Mouse (Mus musculus) left cerebral cortex, adult 9 months (tissue): Measurements from ENCODE around the gene Nelfa.
"Not testable (repeated sequence)": the region's sequence is repeated elsewhere in the genome, so short reads cannot be mapped to it uniquely, and the experiment has no call there.

Source experiments
- DNase-seq, 2 experiments: peaks; one replicate each; pipeline ENCODE4 v3.0.0; 2022; ENCODE audit warnings: low spot score in 2 of 2

The Nelfa gene

DNA sequence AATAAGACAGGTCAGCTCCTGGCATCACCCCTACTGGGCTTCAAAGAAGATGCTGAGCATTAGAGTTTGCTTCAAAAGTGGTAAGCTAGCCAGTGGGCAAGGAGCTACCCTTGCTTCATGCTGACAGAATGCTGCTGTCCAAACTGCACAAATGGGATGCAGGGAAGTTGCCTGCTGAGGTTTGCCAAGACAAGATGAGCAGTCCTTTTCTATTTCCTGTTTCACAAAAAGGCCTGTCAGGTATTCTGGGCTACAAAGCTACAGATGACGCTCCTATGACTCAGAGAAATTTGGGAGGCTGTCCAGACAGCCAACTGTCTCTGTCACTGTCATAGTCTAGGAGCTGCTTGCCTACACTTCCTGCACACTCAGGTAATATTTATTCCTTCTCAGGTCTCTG, 16.7 kb downstream of the Nelfa start:
- peak in 1 of 2 experiments; percentile 50 for DNase-seq

DNA sequence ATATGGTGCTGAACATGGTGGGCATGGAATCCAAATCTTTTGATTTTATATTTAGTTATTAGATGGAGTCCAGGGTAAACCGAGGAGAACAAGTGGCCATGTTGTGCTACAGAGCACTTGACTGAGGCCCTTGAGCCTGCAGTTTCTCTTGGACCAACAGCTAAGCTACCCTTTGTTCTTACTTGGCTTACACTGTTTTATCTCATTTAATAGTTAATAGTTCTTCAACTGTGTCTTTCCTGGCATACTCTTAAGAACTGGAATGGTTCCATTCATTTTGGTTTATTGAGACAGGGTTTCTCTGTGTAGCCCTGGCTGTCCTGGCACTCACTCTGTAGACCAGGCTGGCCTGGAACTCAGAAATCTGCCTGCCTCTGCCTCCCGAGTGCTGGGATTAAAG, 19.6 kb downstream of the Nelfa start:
- DNase-seq, result peak in 1 of 2 experiments; percentile 0

DNA sequence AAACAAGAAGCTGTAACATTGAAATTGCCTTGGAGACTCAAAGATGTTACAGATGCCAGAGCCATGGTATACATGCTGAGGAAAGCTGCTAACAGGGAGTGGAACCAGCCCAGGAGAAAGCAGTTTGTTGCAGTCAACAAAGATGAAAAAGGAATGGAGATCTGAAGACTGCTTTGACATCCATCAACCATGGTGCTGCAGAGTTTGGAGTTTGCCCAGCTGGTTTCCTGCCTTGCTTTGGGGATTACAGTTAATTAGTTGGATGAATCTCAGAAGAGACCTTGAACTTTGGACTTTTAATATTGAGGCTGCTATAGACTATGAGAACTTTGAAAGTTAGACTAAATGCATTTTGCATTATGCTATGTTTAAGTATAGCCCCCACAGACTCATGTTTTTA, 21.2 kb downstream of the Nelfa start:
- not testable (repeated sequence) for DNase-seq

DNA sequence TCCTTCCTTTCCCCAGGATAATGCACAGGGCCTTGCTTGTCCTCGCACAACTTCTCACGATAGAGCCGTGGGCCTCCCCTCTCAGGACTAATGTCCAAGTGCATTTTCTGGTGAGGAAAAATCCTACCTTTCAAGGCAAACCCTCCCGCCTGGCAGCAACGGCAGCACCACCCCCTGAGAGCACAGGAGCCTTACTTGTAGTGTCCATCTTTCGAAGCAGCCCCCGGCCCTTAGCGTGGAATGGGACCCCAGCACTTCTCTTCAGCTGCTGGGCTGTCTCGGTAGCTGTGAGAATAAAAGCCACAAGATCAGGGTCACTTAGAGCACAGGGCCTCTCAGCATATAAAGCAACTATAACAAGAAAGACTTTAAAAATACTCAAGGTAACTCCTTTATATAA, 33.0 kb downstream of the Nelfa start:
- DNase-seq, result no peak

DNA sequence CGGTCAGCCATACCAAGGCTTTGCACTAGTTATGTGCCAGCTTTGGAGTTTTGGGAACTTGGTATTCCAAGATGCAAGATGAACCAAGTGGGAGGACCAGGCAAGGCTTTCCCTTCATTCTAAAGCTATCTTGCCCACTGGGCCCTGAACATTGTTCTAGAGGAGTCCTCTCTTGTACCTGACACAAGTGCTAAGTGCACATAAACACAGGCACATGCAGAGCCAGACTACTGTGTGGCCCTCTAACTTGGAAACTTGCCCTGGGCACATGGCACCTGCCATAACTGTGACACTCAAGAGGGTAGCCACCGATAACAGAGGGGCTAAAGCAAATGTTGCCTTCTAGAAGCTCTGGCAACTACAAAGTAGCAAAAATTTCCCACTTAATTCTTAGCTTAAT, 33.5 kb downstream of the Nelfa start:
- DNase-seq, result no peak

DNA sequence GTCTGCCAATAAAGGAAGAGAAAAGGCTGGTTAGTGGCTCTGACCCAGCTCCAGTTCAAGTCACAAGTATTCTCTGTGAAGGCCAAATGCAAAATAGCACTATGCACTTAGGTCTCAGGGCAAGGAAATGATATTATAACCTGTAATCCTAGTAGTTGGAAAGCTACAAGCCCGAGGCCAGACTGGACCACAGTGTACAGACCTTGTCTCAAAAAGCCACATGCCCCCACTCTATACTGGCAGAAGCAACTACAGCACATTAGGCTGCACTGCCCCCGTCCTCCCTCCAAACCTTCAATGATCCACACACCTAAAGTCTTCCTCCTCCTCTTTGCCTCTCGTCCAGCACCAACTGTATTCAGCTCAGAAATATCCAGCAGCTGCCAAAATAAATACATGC, 34.9 kb downstream of the Nelfa start:
- no peak for DNase-seq

DNA sequence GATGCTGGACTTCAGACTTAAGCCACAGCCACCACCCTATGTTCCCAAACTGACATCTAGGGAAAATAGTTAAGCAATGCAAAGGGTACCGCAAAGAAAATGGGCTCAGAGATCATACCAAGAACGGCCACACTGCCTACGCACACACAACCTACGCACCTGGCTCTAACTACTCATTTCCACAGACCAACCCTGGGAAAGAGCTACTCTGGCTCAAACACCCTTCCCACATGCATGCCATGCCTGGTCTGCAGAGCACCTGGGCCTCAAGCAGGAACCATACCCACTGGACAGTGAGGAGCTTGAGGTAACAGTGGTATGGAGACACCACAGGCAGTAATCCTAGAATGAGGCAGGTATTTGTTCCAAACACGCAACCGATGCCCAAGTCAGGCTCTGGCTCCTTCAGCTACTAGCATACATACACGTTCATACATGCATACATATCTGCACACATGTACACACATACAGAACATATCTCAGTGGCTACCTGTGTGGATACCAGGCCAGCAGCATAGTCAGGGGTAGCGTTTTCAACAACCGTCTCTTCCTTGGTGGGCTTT, 35.4 kb downstream of the Nelfa start:
- DNase-seq, result no peak

DNA sequence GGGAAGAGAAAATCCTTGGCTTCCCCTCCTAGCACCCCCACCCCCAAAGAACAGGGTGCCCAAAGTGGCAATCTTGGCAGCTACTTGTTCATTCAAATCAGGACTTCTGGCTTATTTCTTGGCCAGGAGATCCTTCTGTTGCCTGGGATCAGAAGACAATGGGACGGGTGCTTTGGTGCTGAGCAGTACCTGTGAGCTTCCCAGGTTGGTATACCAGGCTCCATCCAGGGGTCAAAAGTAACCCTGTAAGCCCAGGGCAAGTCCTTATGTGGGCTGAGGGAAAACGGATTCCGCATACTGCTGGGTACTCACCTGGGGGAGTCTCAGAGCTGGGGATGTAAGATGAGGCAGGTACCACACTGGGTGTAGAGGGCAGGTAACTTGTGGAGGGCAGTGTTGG, 36.1 kb downstream of the Nelfa start:
- no peak for DNase-seq

DNA sequence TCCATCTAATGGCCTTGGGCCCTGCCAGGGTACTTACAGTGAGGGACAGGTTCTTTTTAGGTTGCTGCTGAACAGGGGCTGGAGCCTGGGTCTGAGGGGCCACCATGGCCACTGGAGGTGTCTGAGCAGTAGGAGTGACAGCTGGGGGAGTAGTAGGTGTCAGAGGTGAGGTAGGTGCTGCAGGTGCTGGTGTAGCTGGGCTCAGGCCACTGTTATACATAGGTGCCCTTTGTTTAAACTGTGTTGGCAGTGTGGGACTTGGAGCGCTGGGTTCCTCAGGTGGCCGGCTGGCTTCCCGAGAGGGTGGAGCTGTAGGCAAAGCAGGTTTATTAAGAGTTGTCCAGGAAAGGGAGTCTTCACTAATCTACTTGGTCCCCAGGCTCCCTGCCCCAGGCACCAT, 37.0 kb downstream of the Nelfa start:
- DNase-seq, result no peak

- no peak for DNase-seq
Measured at GRCm38 (mm10) chr5:33898671-33899070, 37.5 kb downstream of the Nelfa start.

DNA sequence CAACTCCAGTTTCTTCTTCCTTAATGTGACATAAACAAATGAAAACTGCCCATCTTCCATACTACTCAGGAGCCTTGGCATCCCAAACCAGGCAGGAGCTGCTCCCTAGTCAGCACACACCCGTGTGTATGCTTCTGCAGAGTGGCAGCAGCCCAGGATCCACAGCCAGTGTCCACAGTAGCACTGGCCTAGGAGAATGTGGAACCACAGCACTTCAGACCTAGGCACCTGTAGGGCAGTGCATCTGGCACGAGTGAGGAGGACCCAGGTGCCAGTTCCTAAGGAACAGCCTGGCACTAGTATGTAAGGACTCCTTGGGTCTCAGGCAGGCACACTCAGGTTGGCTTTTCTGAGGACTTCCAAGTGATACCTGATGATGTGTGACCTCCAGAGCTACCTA, 39.1 kb downstream of the Nelfa start:
- DNase-seq, result no peak

GRCm38 (mm10) chr5:33895116-33895515, 41.1 kb downstream of the Nelfa start:
- no peak for DNase-seq

DNA sequence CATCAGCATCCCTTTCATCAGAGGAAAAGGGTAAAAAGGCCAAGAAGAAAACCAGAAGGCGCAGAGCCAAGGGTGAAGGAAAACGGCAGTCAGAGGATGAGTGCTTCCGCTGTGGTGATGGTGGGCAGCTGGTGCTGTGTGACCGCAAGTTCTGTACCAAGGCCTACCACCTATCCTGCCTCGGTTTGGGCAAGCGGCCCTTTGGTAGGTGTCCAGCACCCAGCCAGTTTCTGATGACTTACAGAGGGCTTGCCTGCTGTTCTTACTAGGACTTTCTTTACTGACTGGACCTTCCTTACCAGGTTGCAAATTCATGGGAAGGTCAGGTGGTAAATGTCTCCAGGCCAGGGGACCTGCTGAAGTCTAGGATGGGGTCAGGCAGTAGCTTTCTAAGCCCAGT, 42.8 kb downstream of the Nelfa start:
- no peak for DNase-seq

- no peak for DNase-seq
Measured at GRCm38 (mm10) chr5:33881118-33881517, 55.1 kb downstream of the Nelfa start.

GRCm38 (mm10) chr5:33875472-33875871, 60.7 kb downstream of the Nelfa start:
- no peak for DNase-seq

DNA sequence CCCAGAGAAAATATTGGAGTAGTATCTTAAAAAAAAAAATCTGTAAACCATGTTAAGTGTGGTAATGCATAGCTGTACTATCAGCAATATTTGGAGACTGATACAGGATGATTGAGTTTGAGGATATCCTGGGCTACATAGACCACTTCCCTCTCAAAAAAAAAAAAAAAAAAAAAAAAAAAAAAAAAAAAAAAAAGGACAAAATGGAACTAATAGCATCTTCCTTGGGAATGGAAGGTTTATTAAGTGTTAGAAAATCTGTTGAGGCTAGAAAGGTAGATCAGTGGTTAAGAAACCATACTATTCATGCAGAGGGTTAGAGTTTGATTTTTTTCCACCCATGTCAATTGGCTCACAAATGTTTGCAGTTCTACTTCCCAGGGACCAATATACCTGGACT, 78.5 kb downstream of the Nelfa start:
- DNase-seq, result no peak

DNA sequence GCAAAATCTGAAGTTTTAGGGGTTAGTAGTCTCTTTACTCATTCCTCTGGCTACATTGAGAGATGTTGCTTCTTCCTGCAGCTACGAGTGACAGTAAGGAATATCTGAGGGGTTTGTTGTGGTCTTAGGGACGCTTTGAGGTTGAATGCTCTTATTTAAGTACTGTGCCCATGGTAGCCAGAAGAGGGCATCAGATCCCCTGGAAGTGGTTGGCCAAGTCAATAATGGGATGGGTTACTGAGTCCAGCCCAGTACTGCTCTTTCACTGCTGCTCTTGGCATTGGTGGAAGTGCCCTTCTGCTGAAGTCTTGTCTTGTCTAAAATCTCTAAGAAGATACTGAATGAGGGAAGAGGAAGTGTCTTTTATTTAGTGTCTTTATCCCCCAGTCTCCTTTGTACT, 82.2 kb downstream of the Nelfa start:
- no peak for DNase-seq

GRCm38 (mm10) chr5:33853086-33853485, 83.1 kb downstream of the Nelfa start:
- no peak for DNase-seq

DNA sequence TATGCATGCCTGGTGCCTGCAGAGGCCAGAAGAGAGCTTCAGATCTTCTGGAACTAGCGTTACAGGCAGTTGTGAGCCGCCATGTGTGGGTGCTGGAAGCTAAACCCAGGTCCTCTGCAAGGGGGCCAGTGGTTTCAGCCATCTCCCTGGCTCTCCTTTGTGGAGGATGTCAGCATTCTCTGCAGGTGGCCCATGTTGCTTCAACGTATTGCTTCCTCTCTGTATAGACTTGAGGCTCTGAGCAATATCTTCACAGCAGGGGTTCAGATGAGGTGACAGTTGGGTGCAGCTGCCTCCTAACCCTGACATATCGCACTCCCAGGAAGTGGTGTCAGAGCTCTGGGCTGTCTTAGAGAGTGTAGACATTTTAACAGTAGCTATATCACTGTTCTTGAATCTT, 84.7 kb downstream of the Nelfa start:
- no peak for DNase-seq
